Mouse (Mus musculus): ENCODE results near the gene Atp8b3. TPM values are rescaled to one million over a fixed set of nuclear protein-coding genes. Genes with fewer than 3 reads are reported as not detected.

The Atp8b3 gene
- under 1 TPM; 0.12 to 0.31 TPM for total RNA-seq (2021)
- long read RNA-seq, experiment 1, partial matches to known transcripts: 0 of 1 reads
- long read RNA-seq, experiment 1, other reads (novel, unspliced or antisense): 1 of 1 reads
- long read RNA-seq, experiment 2: 0 reads

DNA sequence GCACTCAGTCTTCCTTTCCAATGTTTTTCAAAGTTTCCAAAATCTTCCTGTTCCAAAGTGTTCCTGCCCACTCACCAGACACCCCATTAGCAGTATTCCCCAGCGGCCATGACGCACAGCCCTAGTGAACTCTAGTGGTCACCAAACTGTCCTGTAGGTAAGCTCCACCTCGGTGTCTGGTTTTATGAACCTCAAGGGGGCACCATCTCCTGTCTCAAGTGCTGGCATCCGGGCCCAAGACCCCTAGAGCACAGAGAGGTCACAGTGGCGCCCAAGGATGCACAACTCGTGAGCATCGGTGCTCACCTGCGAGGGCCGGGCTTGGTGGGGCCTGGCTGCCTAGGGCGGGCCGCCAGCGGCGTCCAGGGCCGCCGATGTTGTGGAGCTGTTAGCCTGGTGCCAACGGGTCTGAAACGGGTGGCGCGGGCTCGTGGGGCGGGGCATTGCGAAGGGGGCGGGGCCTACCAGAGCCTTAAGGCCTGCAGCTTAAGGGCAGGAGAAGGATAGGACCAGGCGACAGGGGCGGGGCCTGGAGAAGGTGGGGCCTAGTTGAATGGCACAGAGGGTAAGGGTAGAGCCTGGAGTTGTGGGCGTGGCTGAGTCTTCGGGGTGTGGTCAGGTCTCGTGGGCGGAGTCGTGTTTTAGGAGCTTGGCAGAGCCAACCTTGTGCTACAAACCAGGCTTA, at the start of gene Atp8b3:
Gene Atp8b3 (minus strand): TSS at position 415 of the 685 bp plus-strand sequence.
- Histone ChIP-seq H3K4me3 (no peak within 1 kb of the TSS), H3K27ac (no peak within 1 kb of the TSS)
- DNase-seq (ENCODE audit: low spot score in 2 of 2): no peak
- TF ChIP-seq CTCF (conservative IDR thresholded peaks at IDR 0.05): peak; percentile 39

DNA sequence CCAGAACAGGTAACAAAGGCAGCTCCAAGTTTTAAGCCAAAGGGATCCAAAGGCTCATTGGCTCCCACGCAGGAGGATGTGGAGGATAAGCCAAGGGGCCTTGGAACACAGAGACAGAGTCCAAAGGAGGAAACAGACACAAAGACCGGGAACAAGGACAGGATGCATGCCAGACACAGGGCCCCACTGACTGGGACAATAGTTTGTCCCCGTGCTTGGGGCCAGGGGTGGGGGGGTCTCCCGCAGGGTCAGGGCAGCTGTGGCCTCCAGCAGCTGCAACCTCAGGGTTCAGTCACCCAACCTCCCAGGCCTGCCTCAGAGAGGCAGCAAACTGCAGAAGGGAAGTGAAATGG, 48.4 kb upstream of the Atp8b3 start:
- peak overlapping the region; percentile 81 for H3K27ac ChIP-seq

GRCm38 (mm10) chr10:80586407-80587304, 47.7 kb upstream of the Atp8b3 start:
- no peak for TF ChIP-seq CTCF (conservative IDR thresholded peaks at IDR 0.05)
- Histone ChIP-seq H3K27ac (peak overlapping the region; percentile 81), H3K4me3 (peak overlapping the region; percentile 31)
- DNase-seq (ENCODE audit: low spot score in 2 of 2): no peak

More for the DNA sequence above, 48.4 kb upstream of the Atp8b3 start:
- no peak for DNase-seq (ENCODE audit: low spot score in 2 of 2)
- peak overlapping the region; percentile 31; the same call in 1 of the 2 replicates for H3K4me3 ChIP-seq
- TF ChIP-seq CTCF (conservative IDR thresholded peaks at IDR 0.05): no peak

- no peak for DNase-seq (ENCODE audit: low spot score in 2 of 2)
- Histone ChIP-seq H3K27ac (peak overlapping the region; percentile 81; the same call in 1 of the 2 replicates), H3K4me3 (no peak overlapping the region; the same call in 1 of the 2 replicates)
- no peak for TF ChIP-seq CTCF (conservative IDR thresholded peaks at IDR 0.05)
These were observed 46.7 kb upstream of the Atp8b3 start for GRCm38 (mm10) chr10:80585581-80585980.

DNA sequence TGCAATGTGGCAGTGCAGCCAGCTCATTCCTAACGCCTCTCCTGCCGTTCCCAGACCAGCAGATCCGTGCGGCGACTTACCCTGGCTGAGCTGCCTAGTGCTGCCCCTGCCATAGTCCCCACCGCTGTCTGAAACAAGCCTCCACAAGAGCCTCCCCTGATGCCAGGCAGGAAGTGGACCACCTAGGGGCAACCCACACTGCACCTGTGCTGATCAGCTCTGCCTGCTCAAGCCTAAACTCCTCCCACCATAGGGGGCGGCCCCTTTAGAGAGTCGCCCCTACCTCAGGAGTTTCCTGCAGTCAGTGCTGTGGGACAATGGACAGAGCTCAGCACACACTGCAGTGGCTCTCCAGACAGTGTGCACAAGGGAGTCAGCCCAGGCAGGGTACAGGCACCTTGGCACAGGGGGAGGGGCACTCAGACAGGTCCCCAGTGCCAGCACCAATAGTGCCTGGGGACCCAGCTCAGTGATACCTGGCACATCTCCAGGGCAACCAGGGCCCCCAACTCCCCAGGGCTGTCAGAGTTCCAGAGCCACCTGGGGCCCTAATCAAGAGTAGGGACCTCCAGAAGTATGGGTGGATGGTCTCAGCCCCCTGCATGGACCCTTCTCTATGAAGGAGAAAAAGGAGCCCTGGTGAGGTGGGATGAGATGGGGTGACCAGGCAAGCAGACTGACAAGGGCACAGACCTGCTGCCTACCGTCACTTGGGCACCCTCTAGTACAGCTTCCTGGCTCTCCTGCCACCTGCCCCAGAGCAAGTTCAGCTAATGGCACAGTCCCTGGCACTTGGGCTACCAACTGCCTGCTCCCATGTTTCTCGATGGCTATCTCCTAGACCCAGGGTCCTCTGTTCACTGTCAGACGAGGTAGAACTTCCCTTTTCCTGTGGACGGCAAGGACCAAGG, 46.0 kb upstream of the Atp8b3 start:
- no peak for TF ChIP-seq CTCF (conservative IDR thresholded peaks at IDR 0.05)
- DNase-seq (ENCODE audit: low spot score in 2 of 2): no peak
- no peak overlapping the region; the same call in 1 of the 2 replicates for H3K4me3 ChIP-seq
- H3K27ac ChIP-seq: peak overlapping the region; percentile 81; the same call in 1 of the 2 replicates

DNA sequence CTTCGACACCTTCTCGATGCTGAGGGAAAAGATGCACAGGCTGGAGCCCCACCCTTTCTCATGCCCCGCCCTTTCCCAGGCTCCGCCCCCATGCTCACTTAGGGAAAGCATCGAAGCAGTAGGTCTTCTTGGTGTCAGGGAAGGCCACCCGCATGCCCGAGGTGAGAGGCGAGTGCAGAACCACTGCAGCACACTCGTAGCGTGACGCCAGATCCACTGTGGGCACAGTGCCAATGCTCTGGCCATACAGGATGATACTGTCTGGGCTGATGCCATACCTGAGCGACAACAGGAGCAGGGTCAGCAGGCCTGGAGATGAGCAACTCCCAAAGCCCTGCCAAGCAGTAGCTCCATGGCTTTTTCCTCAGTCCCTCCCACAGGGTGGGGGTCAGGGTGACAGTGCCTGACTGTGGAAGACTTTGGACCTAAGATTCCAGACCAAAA, 45.1 kb upstream of the Atp8b3 start:
- no peak overlapping the region for H3K4me3 ChIP-seq
- no peak for DNase-seq (ENCODE audit: low spot score in 2 of 2)
- H3K27ac ChIP-seq: peak overlapping the region; percentile 81
- no peak for TF ChIP-seq CTCF (conservative IDR thresholded peaks at IDR 0.05)

DNA sequence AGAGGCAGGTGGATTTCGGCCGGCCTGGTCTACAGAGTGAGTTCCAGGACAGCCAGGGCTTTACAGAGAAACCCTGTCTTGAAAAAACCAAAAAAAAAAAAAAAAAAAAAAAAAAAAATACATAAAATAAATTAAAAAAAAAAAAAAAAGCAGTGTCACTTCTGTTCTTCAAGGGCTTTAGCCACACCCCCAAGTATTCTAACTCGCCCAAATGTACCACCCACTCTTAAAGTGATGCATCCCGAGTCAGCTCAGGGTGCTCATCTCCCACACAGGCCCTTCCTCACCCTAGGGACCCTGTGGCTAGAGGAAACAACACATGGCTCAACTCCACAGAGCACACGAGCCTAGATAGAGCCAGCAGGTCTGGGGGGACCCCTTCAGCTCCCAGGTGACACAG, 44.1 kb upstream of the Atp8b3 start:
- no peak for TF ChIP-seq CTCF (conservative IDR thresholded peaks at IDR 0.05)
- Histone ChIP-seq H3K4me3 (no peak overlapping the region), H3K27ac (peak overlapping the region; percentile 81)
- no peak for DNase-seq (ENCODE audit: low spot score in 2 of 2)

DNA sequence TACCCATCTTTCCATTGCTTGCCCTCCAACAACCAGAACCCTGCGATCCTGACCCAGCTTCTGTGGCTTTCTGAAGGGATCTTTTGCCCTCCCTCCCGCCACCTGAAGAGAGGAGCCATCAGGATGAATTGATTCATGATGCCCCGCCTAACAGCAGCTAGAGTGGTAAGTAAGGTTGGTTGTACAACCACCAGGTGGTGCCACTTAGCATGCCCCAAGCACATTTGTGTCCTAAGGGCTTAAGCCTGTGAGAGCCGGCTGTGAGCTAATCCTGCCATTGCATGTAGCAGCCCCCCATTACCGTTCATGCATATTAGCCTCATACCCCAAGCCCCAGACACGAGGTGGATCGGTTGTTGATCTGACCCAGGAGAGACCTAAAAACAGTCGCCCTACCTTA, 40.0 kb upstream of the Atp8b3 start:
- Histone ChIP-seq H3K4me3 (peak overlapping the region; percentile 59; the same call in 1 of the 2 replicates), H3K27ac (peak overlapping the region; percentile 94)
- peak; percentile 58 for TF ChIP-seq CTCF (conservative IDR thresholded peaks at IDR 0.05)
- no peak for DNase-seq (ENCODE audit: low spot score in 2 of 2)

- peak; percentile 81 for TF ChIP-seq CTCF (conservative IDR thresholded peaks at IDR 0.05)
- DNase-seq (ENCODE audit: low spot score in 2 of 2): peak in 1 of 2 experiments; percentile 70
- Histone ChIP-seq H3K27ac (peak overlapping the region; percentile 94), H3K4me3 (peak overlapping the region; percentile 59)
These were observed 39.3 kb upstream of the Atp8b3 start for GRCm38 (mm10) chr10:80578131-80578750.

DNA sequence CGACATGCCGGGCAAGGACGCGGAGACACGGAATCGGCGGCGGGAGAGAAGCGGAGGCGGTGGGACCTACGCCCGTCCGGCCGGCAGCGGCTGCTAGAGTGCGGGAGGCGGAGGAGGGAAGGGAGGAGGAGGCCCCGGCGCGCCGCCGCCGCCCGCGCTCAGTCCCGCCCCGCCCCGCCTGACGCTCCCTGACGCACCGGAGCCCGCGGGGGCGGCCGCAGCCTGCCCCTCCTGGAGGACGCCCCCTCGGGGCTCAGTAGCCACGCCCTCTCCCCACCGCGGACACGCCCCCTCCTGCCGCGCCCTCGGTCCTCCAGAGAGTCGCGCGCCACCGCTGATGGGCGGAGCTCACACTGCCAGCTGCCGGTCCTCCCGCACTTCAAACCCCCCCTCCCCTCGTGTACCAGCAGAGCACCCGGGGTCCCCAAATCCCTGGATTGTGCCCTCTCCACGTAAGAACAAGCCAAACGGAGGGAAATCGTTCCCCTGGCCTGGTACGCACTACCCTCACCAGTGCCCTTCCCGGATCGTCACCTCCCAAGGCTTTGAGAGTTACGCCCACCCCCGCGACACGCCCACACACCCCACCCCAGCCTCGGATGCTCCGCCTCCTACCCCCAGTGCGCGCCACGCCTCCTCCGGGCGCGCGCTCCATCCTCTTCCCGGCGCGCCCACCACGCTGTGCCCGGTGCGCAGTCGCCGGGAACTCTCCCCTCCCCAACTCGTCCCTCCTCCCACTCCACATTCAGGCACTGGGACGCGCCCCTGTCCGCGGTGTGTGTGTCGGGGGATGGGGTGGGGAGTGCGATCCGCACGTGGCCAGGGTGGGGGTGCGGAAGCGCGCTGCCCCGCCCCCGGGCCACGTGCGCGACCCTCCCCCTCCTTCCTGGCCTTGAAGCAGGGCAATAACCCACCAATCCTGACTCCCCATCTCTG, 38.5 kb upstream of the Atp8b3 start, which contains the start of gene Klf16:
Gene Klf16 (minus strand): TSS at position 127 of the 936 bp plus-strand sequence.
- no peak for TF ChIP-seq CTCF (conservative IDR thresholded peaks at IDR 0.05)
- Histone ChIP-seq H3K27ac (peak within 1 kb of the TSS; percentile 97), H3K4me3 (peak within 1 kb of the TSS; percentile 59)
- DNase-seq (ENCODE audit: low spot score in 2 of 2): peak; percentile 96 to 97

All from layer of hippocampus, adult 2 months (tissue).